Comparison of ENCODE assay signal across 19 mouse cellular contexts in the genomic region with DNA sequence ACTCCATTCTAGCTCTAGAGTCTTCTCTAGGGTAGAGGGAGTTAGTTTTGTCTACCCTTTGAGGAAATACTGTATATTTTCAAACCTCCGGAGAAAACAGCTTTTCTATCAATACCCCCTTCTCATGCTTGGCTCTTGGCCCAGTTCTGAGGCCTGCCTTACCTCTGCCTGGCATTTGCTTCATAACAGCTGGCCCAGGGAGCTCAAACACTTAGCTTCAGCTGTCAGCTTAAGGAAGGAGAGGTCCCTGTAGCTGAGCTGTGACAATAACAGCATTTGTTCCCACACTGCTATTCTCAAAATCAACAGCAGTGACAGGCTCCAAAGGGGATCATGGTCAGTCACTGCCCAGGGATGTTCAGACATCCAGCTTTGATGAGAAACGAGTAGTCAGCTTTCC.
DNase-seq lines count a peak whose midpoint lies in the region; ATAC-seq lines count a peak whose summit lies in the region.
"Had no signal": no experiment of that assay in that cellular context is flagged by ENCODE, and none has a peak within 500 bp of the region (broad histone marks: within the 10 kb centered on the region; RNA-seq: fewer than 3 reads in every experiment).

No protein-coding gene starts in this region.

- no peak overlapping the region for H3K4me3 ChIP-seq in forebrain, embryonic 14.5 days (ENCODE audit: low read depth, low read length)
- no peak overlapping the region for H3K4me3 ChIP-seq in forebrain, embryonic 13.5 days
- no peak overlapping the region for H3K4me3 ChIP-seq in heart, embryonic 15.5 days
- H3K4me3 ChIP-seq in midbrain, embryonic 14.5 days (replicated peaks; ENCODE audit: low read depth, low read length) = no peak overlapping the region
- H3K4me3 ChIP-seq in midbrain, embryonic 15.5 days = no peak overlapping the region
- H3K4me3 ChIP-seq in limb, embryonic 15.5 days = no peak overlapping the region
- H3K4me3 ChIP-seq: hindbrain, embryonic 12.5 days; liver, embryonic 15.5 days; midbrain, embryonic 13.5 days had no signal

- H3K27ac ChIP-seq in forebrain, embryonic 14.5 days (ENCODE audit: low read depth, low read length) = no peak overlapping the region
- H3K27ac ChIP-seq in forebrain, embryonic 13.5 days = no peak overlapping the region
- peak overlapping the region; percentile 49 for H3K27ac ChIP-seq in heart, embryonic 15.5 days
- H3K27ac ChIP-seq in midbrain, embryonic 14.5 days (replicated peaks; ENCODE audit: low read depth, low read length) = no peak overlapping the region
- no peak overlapping the region for H3K27ac ChIP-seq in midbrain, embryonic 15.5 days
- H3K27ac ChIP-seq in limb, embryonic 15.5 days = peak overlapping the region; percentile 59
- H3K27ac ChIP-seq: hindbrain, embryonic 12.5 days; liver, embryonic 15.5 days; midbrain, embryonic 13.5 days had no signal

- H3K36me3 ChIP-seq in forebrain, embryonic 14.5 days (ENCODE audit: control insufficient read depth, insufficient read depth, low read length) = no peaks in the 10 kb centered on the region
- H3K36me3 ChIP-seq in forebrain, embryonic 13.5 days (ENCODE audit: poor library complexity, severe bottlenecking) = no peaks in the 10 kb centered on the region
- H3K36me3 ChIP-seq in heart, embryonic 15.5 days = no peaks in the 10 kb centered on the region
- H3K36me3 ChIP-seq in midbrain, embryonic 14.5 days (ENCODE audit: control insufficient read depth, insufficient read depth, low read length) = no peaks in the 10 kb centered on the region
- no peaks in the 10 kb centered on the region for H3K36me3 ChIP-seq in midbrain, embryonic 15.5 days (replicated peaks)
- H3K36me3 ChIP-seq in limb, embryonic 15.5 days = no peaks in the 10 kb centered on the region
- H3K36me3 ChIP-seq: G1E; hindbrain, embryonic 12.5 days; liver, embryonic 15.5 days; midbrain, embryonic 13.5 days had no signal

- no peak overlapping the region for H3K4me2 ChIP-seq in forebrain, embryonic 14.5 days (ENCODE audit: low read length)
- no peak overlapping the region for H3K4me2 ChIP-seq in forebrain, embryonic 13.5 days
- H3K4me2 ChIP-seq in heart, embryonic 15.5 days = no peak overlapping the region
- H3K4me2 ChIP-seq in midbrain, embryonic 14.5 days (ENCODE audit: low read length) = no peak overlapping the region
- no peak overlapping the region for H3K4me2 ChIP-seq in midbrain, embryonic 15.5 days
- no peak overlapping the region for H3K4me2 ChIP-seq in limb, embryonic 15.5 days
- H3K4me2 ChIP-seq: hindbrain, embryonic 12.5 days; liver, embryonic 15.5 days; midbrain, embryonic 13.5 days had no signal

- peak; percentile 43 for DNase-seq in forebrain, embryonic 14.5 days (ENCODE audit: low spot score)
- no peak for DNase-seq in heart, adult 11 months
- DNase-seq in midbrain, embryonic 14.5 days = peak; percentile 6
- no peak for DNase-seq in embryo, embryonic 9.5 days (ENCODE audit: extremely low spot score)
- DNase-seq: adrenal gland, postnatal 25 days; cerebellum, adult 11-12 months; cerebellum, postnatal 36 days; kidney, adult 9 months; kidney, postnatal 36 days had no signal

- WGBS in forebrain, embryonic 14.5 days = 42% methylated on average over 2 of the region's 2 CpGs
- 49% methylated on average over 2 of the region's 2 CpGs for WGBS in forebrain, embryonic 13.5 days
- WGBS in heart, embryonic 15.5 days = 25% methylated on average over 2 of the region's 2 CpGs
- 65% methylated on average over 2 of the region's 2 CpGs for WGBS in midbrain, embryonic 14.5 days
- 45% methylated on average over 2 of the region's 2 CpGs for WGBS in midbrain, embryonic 15.5 days
- WGBS in limb, embryonic 15.5 days = 42% methylated on average over 2 of the region's 2 CpGs

- H3K9me3 ChIP-seq in forebrain, embryonic 14.5 days (replicated peaks; ENCODE audit: control insufficient read depth, low read length) = no peaks in the 10 kb centered on the region
- no peaks in the 10 kb centered on the region for H3K9me3 ChIP-seq in forebrain, embryonic 13.5 days (replicated peaks)
- H3K9me3 ChIP-seq in heart, embryonic 15.5 days (replicated peaks) = no peaks in the 10 kb centered on the region
- H3K9me3 ChIP-seq in midbrain, embryonic 14.5 days (ENCODE audit: control insufficient read depth, low read length) = no peaks in the 10 kb centered on the region
- no peaks in the 10 kb centered on the region for H3K9me3 ChIP-seq in midbrain, embryonic 15.5 days
- no peaks in the 10 kb centered on the region for H3K9me3 ChIP-seq in limb, embryonic 15.5 days
- H3K9me3 ChIP-seq: G1E; hindbrain, embryonic 12.5 days; liver, embryonic 15.5 days; midbrain, embryonic 13.5 days had no signal

- 0 out of 2 replicates have a peak, but pooled peaks cover 3% of the 10 kb centered on the region for H3K4me1 ChIP-seq in forebrain, embryonic 14.5 days (ENCODE audit: control insufficient read depth, insufficient read depth, low read length)
- H3K4me1 ChIP-seq in forebrain, embryonic 13.5 days = peaks cover 12% of the 10 kb centered on the region
- H3K4me1 ChIP-seq in heart, embryonic 15.5 days (replicated peaks) = 0 out of 2 replicates have a peak, but pooled peaks cover 7% of the 10 kb centered on the region
- no peaks in the 10 kb centered on the region for H3K4me1 ChIP-seq in midbrain, embryonic 14.5 days (ENCODE audit: control insufficient read depth, insufficient read depth, low read length)
- no peaks in the 10 kb centered on the region for H3K4me1 ChIP-seq in midbrain, embryonic 15.5 days
- H3K4me1 ChIP-seq in limb, embryonic 15.5 days = peaks cover 4% of the 10 kb centered on the region; the same call in 1 of the 2 replicates
- H3K4me1 ChIP-seq: hindbrain, embryonic 12.5 days; liver, embryonic 15.5 days had no signal

- ATAC-seq in forebrain, embryonic 14.5 days = peak; percentile 55
- ATAC-seq in forebrain, embryonic 13.5 days = no peak
- ATAC-seq in heart, embryonic 15.5 days (replicated peaks; ENCODE audit: insufficient number of reproducible peaks, insufficient read depth, low FRiP score, low read depth) = no peak
- no peak for ATAC-seq in midbrain, embryonic 14.5 days (ENCODE audit: low FRiP score, low TSS enrichment)
- ATAC-seq in midbrain, embryonic 15.5 days (replicated peaks) = no peak
- ATAC-seq in limb, embryonic 15.5 days (ENCODE audit: insufficient number of reproducible peaks, low FRiP score, low TSS enrichment, low read depth) = no peak
- ATAC-seq: inflammation-experienced regulatory T-cells, adult 6 months; lung, postnatal 0 days; midbrain, embryonic 13.5 days had no signal

- H3K27me3 ChIP-seq in forebrain, embryonic 14.5 days (replicated peaks; ENCODE audit: control insufficient read depth, insufficient read depth, low read length) = no peaks in the 10 kb centered on the region
- H3K27me3 ChIP-seq in forebrain, embryonic 13.5 days = no peaks in the 10 kb centered on the region
- no peaks in the 10 kb centered on the region for H3K27me3 ChIP-seq in heart, embryonic 15.5 days
- no peaks in the 10 kb centered on the region for H3K27me3 ChIP-seq in midbrain, embryonic 14.5 days (ENCODE audit: control insufficient read depth, insufficient read depth, low read length)
- H3K27me3 ChIP-seq in midbrain, embryonic 15.5 days (replicated peaks) = no peaks in the 10 kb centered on the region
- no peaks in the 10 kb centered on the region for H3K27me3 ChIP-seq in limb, embryonic 15.5 days
- H3K27me3 ChIP-seq: hindbrain, embryonic 12.5 days; liver, embryonic 15.5 days; midbrain, embryonic 13.5 days had no signal

- H3K9ac ChIP-seq in forebrain, embryonic 14.5 days (ENCODE audit: low read length) = no peak overlapping the region
- no peak overlapping the region for H3K9ac ChIP-seq in forebrain, embryonic 13.5 days
- no peak overlapping the region for H3K9ac ChIP-seq in heart, embryonic 15.5 days
- H3K9ac ChIP-seq in midbrain, embryonic 14.5 days (replicated peaks; ENCODE audit: low read length) = no peak overlapping the region
- H3K9ac ChIP-seq in midbrain, embryonic 15.5 days = no peak overlapping the region
- no peak overlapping the region for H3K9ac ChIP-seq in limb, embryonic 15.5 days
- H3K9ac ChIP-seq: hindbrain, embryonic 12.5 days; liver, embryonic 15.5 days; midbrain, embryonic 13.5 days had no signal

Comparison
In these comparisons a context has a peak if more than half of its experiments do, and no peak if none do; other contexts are left out.
1. DNase-seq: peak in forebrain, embryonic 14.5 days (single experiment) and midbrain, embryonic 14.5 days (single experiment); none in heart, adult 11 months (single experiment) and embryo, embryonic 9.5 days (single experiment).
2. H3K27ac ChIP-seq: peak in heart, embryonic 15.5 days (single experiment) and limb, embryonic 15.5 days (single experiment); none in forebrain, embryonic 14.5 days (single experiment), forebrain, embryonic 13.5 days (single experiment), midbrain, embryonic 14.5 days (single experiment) and midbrain, embryonic 15.5 days (single experiment).